Mouse (Mus musculus) ES-Bruce4 (cell line): Measurements from ENCODE around the gene Lgals8.

Source experiments
- CTCF ChIP-seq: IDR thresholded peaks from one replicate; pipeline ENCODE4 v1.8.1; 2011; ENCODE audit warnings: low read depth, low read length
- POLR2A ChIP-seq: IDR thresholded peaks from one replicate; pipeline ENCODE4 v1.8.1; 2011; ENCODE audit warnings: low read length; ENCODE audit not compliant: insufficient read depth

- no peak for TF ChIP-seq CTCF
- TF ChIP-seq POLR2A = no peak
Observed at GRCm38 (mm10) chr13:12510032-12510431, 45.3 kb upstream of the Lgals8 start.
